Mouse (Mus musculus): Measurements from ENCODE around the gene Kndc1. TPM values are rescaled to one million over a fixed set of nuclear protein-coding genes. Genes with fewer than 3 reads are reported as not detected.

Gene Kndc1
- polyA plus RNA-seq, 1 experiment from 2014 or later: 0.26 TPM

DNA sequence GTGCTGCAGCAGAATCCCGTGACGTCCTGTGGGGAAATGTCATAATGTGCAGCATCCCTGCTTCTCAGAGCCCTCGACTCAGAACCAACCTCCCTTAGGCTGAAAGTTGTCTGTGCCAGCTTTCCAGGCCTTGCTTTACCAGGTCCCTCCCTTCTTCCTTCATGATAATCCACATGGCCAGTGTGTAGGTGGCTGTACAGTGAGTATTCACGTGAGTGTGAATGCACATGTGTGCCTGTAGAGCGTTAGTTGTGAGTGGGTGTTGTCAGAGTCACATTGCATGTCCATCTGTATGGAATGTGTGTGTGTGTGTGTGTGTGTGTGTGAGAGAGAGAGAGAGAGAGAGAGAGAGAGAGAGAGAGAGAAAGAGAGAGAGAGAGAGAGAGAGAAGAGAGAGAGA is 16.4 kb upstream of the Kndc1 start:
- no peaks in the 10 kb centered on the region for H3K9me3 ChIP-seq (replicated peaks)
- no peaks in the 10 kb centered on the region for H3K4me1 ChIP-seq
- no peaks in the 10 kb centered on the region for H3K27me3 ChIP-seq
- no peaks in the 10 kb centered on the region for H3K36me3 ChIP-seq
- ATAC-seq (replicated peaks; ENCODE audit: low FRiP score): no peak
- no peak overlapping the region for H3K9ac ChIP-seq
- no peak overlapping the region for H3K4me2 ChIP-seq
- H3K4me3 ChIP-seq (replicated peaks): no peak overlapping the region
- WGBS: 85% methylated on average over 5 of the region's 5 CpGs
- no peak overlapping the region for H3K27ac ChIP-seq

DNA sequence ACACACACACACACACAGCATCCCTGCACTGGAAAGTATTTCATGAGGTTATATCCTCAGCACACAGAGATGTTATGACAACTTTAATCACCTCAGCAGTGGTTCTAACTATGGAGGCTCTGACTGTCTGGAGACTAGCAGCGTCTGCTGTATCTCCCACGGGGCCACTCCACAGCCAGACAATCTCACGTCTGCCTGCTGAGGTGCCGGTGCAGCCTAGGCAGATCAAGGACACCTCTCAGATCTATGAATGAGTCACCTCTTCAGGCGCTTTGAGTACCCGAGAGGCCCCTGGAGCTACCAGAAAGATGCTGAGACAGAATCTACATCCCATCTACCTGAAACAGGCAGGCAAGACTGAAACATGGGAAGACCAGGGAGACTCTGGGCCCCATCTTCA is 15.9 kb upstream of the Kndc1 start:
- no peak for ATAC-seq (replicated peaks; ENCODE audit: low FRiP score)
- Histone ChIP-seq H3K27ac (no peak overlapping the region), H3K4me3 (replicated peaks) (no peak overlapping the region), H3K27me3 (no peaks in the 10 kb centered on the region), H3K9ac (no peak overlapping the region), H3K36me3 (no peaks in the 10 kb centered on the region), H3K9me3 (replicated peaks) (no peaks in the 10 kb centered on the region), H3K4me1 (no peaks in the 10 kb centered on the region), H3K4me2 (no peak overlapping the region)
- WGBS: 60% methylated on average over 6 of the region's 6 CpGs

- Histone ChIP-seq H3K36me3 (no peaks in the 10 kb centered on the region), H3K9me3 (replicated peaks) (no peaks in the 10 kb centered on the region), H3K9ac (no peak overlapping the region), H3K4me2 (no peak overlapping the region), H3K27me3 (no peaks in the 10 kb centered on the region), H3K4me1 (no peaks in the 10 kb centered on the region), H3K27ac (no peak overlapping the region), H3K4me3 (replicated peaks) (no peak overlapping the region)
- ATAC-seq (replicated peaks; ENCODE audit: low FRiP score): no peak
- WGBS: 87% methylated on average over 4 of the region's 4 CpGs
These were observed 11.0 kb upstream of the Kndc1 start for GRCm38 (mm10) chr7:139883545-139883944.

DNA sequence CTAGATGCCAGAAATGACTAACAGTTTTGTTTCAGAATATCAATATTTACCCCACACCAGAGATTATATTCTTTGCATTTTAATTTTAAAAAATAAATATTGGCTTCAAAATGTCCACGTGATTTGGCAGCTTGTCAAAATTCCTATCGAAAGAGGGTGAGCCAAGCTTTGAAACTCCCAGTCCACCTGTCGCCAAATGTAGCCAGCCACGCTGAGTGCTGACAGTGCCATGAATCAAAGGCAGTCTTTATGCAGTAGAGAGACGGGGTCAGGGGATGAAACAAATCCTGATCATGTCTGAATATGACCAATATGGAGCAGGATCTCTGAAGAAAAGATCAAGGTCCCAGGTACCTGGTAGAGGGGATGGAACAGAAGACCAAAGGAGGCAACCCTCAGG is 2.7 kb upstream of the Kndc1 start:
- Histone ChIP-seq H3K4me2 (no peak overlapping the region), H3K4me1 (peaks cover 10% of the 10 kb centered on the region), H3K9me3 (replicated peaks) (no peaks in the 10 kb centered on the region), H3K27me3 (peaks cover 42% of the 10 kb centered on the region), H3K27ac (no peak overlapping the region), H3K9ac (no peak overlapping the region), H3K36me3 (no peaks in the 10 kb centered on the region), H3K4me3 (replicated peaks) (no peak overlapping the region)
- no peak for ATAC-seq (replicated peaks; ENCODE audit: low FRiP score)
- WGBS: 71% methylated on average over 5 of the region's 5 CpGs

GRCm38 (mm10) chr7:139896271-139896670 is 1.8 kb downstream of the Kndc1 start:
- Histone ChIP-seq H3K4me3 (replicated peaks) (no peak overlapping the region), H3K4me1 (peaks cover 10% of the 10 kb centered on the region), H3K9ac (no peak overlapping the region), H3K36me3 (no peaks in the 10 kb centered on the region), H3K27me3 (peaks cover 56% of the 10 kb centered on the region), H3K9me3 (replicated peaks) (no peaks in the 10 kb centered on the region), H3K4me2 (no peak overlapping the region), H3K27ac (no peak overlapping the region)
- WGBS: 75% methylated on average over 7 of the region's 7 CpGs
- ATAC-seq (replicated peaks; ENCODE audit: low FRiP score): no peak

GRCm38 (mm10) chr7:139896796-139897195 is 2.3 kb downstream of the Kndc1 start:
- Histone ChIP-seq H3K27ac (no peak overlapping the region), H3K27me3 (peaks cover 56% of the 10 kb centered on the region), H3K4me1 (peaks cover 10% of the 10 kb centered on the region), H3K9ac (no peak overlapping the region), H3K36me3 (no peaks in the 10 kb centered on the region), H3K4me3 (replicated peaks) (no peak overlapping the region), H3K9me3 (replicated peaks) (no peaks in the 10 kb centered on the region), H3K4me2 (no peak overlapping the region)
- 86% methylated on average over 7 of the region's 7 CpGs for WGBS
- no peak for ATAC-seq (replicated peaks; ENCODE audit: low FRiP score)

- Histone ChIP-seq H3K27ac (no peak overlapping the region), H3K36me3 (no peaks in the 10 kb centered on the region), H3K27me3 (peaks cover 46% of the 10 kb centered on the region), H3K9me3 (replicated peaks) (no peaks in the 10 kb centered on the region), H3K4me3 (replicated peaks) (no peak overlapping the region), H3K9ac (no peak overlapping the region), H3K4me1 (peaks cover 10% of the 10 kb centered on the region), H3K4me2 (no peak overlapping the region)
- WGBS: 77% methylated on average over 2 of the region's 2 CpGs
- no peak for ATAC-seq (replicated peaks; ENCODE audit: low FRiP score)
These were observed 4.1 kb downstream of the Kndc1 start for GRCm38 (mm10) chr7:139898606-139899005.

- no peak for ATAC-seq (replicated peaks; ENCODE audit: low FRiP score)
- H3K36me3 ChIP-seq: no peaks in the 10 kb centered on the region
- no peak overlapping the region for H3K4me3 ChIP-seq (replicated peaks)
- H3K27me3 ChIP-seq: peaks cover 42% of the 10 kb centered on the region
- no peaks in the 10 kb centered on the region for H3K9me3 ChIP-seq (replicated peaks)
- peaks cover 8% of the 10 kb centered on the region for H3K4me1 ChIP-seq
- no peak overlapping the region for H3K4me2 ChIP-seq
- no peak overlapping the region for H3K9ac ChIP-seq
- WGBS: 85% methylated on average over 7 of the region's 7 CpGs
- no peak overlapping the region for H3K27ac ChIP-seq
These were observed 5.0 kb downstream of the Kndc1 start for GRCm38 (mm10) chr7:139899505-139899904.

DNA sequence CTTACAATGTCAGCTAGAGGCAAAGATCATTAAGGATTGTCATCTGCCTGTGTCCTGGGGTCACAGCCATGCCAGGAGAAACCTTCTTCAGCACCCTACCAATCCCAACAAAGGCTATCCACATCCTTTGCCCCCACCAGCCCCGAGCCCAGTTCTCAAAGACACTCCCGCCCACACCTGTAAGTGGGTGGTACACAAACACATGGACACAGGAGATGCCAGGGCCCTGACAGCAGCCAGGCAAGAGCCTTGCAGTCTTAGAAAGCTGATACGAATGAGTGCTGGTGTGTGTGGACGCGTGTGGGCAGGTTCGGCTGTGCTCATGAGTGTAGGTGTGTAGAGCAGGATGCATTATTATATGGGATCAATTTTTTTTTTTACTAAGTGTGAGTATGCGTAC is 6.0 kb downstream of the Kndc1 start:
- Histone ChIP-seq H3K4me2 (no peak overlapping the region), H3K27ac (no peak overlapping the region), H3K36me3 (no peaks in the 10 kb centered on the region), H3K9ac (no peak overlapping the region), H3K4me3 (replicated peaks) (no peak overlapping the region), H3K4me1 (peaks cover 3% of the 10 kb centered on the region; the same call in 1 of the 2 replicates), H3K27me3 (peaks cover 40% of the 10 kb centered on the region), H3K9me3 (replicated peaks) (no peaks in the 10 kb centered on the region)
- ATAC-seq (replicated peaks; ENCODE audit: low FRiP score): no peak
- WGBS: 95% methylated on average over 7 of the region's 7 CpGs

- Histone ChIP-seq H3K4me1 (peaks cover 4% of the 10 kb centered on the region; the same call in 1 of the 2 replicates), H3K36me3 (no peaks in the 10 kb centered on the region), H3K4me2 (no peak overlapping the region), H3K4me3 (replicated peaks) (no peak overlapping the region), H3K9me3 (replicated peaks) (no peaks in the 10 kb centered on the region), H3K27me3 (peaks cover 39% of the 10 kb centered on the region), H3K9ac (no peak overlapping the region), H3K27ac (no peak overlapping the region)
- 84% methylated on average over 6 of the region's 6 CpGs for WGBS
- ATAC-seq (replicated peaks; ENCODE audit: low FRiP score): no peak
These were observed 6.4 kb downstream of the Kndc1 start for GRCm38 (mm10) chr7:139900896-139901295.

- Histone ChIP-seq H3K9ac (no peak overlapping the region), H3K4me3 (replicated peaks) (no peak overlapping the region), H3K27ac (no peak overlapping the region), H3K27me3 (peaks cover 31% of the 10 kb centered on the region), H3K36me3 (no peaks in the 10 kb centered on the region), H3K4me1 (peaks cover 4% of the 10 kb centered on the region; the same call in 1 of the 2 replicates), H3K4me2 (no peak overlapping the region), H3K9me3 (replicated peaks) (no peaks in the 10 kb centered on the region)
- ATAC-seq (replicated peaks; ENCODE audit: low FRiP score): no peak
- 20% methylated on average over 1 of the region's 1 CpGs for WGBS
These were observed 7.5 kb downstream of the Kndc1 start for GRCm38 (mm10) chr7:139901981-139902380.

DNA sequence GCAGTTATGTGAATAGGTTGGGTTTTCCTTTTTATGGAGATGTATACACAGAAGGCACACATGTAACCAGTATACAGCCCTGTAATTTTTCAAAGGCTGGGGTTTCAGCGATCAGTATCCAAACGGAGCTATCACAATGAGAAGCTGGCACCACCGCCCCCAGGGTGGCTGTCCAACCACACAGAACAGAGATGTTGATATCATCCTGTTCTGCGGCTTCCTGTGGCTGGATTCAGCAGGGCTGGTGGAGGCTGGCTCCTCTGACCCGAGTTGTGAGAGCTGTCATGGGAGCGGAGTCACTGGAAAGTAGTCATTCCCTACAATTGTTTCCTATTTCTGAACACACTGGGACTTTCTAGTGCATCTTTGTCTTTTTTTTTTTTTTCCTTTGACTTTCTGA is 10.8 kb downstream of the Kndc1 start:
- no peak overlapping the region for H3K9ac ChIP-seq
- H3K27ac ChIP-seq: no peak overlapping the region
- H3K4me3 ChIP-seq (replicated peaks): no peak overlapping the region
- 28% methylated on average over 6 of the region's 6 CpGs for WGBS
- H3K4me1 ChIP-seq: peaks cover 8% of the 10 kb centered on the region
- no peak for ATAC-seq (replicated peaks; ENCODE audit: low FRiP score)
- H3K9me3 ChIP-seq (replicated peaks): no peaks in the 10 kb centered on the region
- peak overlapping the region; percentile 20 for H3K4me2 ChIP-seq
- H3K36me3 ChIP-seq: no peaks in the 10 kb centered on the region
- peaks cover 24% of the 10 kb centered on the region for H3K27me3 ChIP-seq

GRCm38 (mm10) chr7:139905661-139906060 is 11.2 kb downstream of the Kndc1 start:
- no peak for ATAC-seq (replicated peaks; ENCODE audit: low FRiP score)

More at GRCm38 (mm10) chr7:139905661-139906060, 11.2 kb downstream of the Kndc1 start:
- 7% methylated on average over 6 of the region's 6 CpGs for WGBS
- Histone ChIP-seq H3K9ac (no peak overlapping the region), H3K4me2 (peak overlapping the region; percentile 20), H3K4me1 (peaks cover 12% of the 10 kb centered on the region), H3K36me3 (no peaks in the 10 kb centered on the region), H3K27ac (no peak overlapping the region), H3K9me3 (replicated peaks) (no peaks in the 10 kb centered on the region), H3K4me3 (replicated peaks) (no peak overlapping the region), H3K27me3 (peaks cover 21% of the 10 kb centered on the region)

Data from kidney, embryonic 15.5 days (tissue).